Mouse (Mus musculus) frontal cortex, adult 2 months (tissue): ENCODE results near the gene Vwa7. TPM values are rescaled to one million over a fixed set of nuclear protein-coding genes. Genes with fewer than 3 reads are reported as not detected.
A peak's percentile ranks its signal among the peaks of the same experiment; 100 is the strongest.
"Not testable (repeated sequence)": the region's sequence is repeated elsewhere in the genome, so short reads cannot be mapped to it uniquely, and the experiment has no call there.

Experiments used
- DNase-seq, 2 experiments: peaks; one replicate each; pipeline ENCODE4 v3.0.0; 2022; ENCODE audit warnings: low spot score in 1 of 2; ENCODE audit errors: extremely low spot score in 1 of 2
- polyA plus RNA-seq: library from polyadenylated mRNA; depleted of rRNA; stranded (reverse); fragments of >200 nt; gene quantifications from 2 replicates; pipeline ENCODE4 v1.2.3, GENCODE M21; 2012

Gene Vwa7
- polyA plus RNA-seq, 1 experiment, result 0.48 TPM

- no peak for DNase-seq
Observed at GRCm38 (mm10) chr17:35020551-35020950, 4.2 kb downstream of the Vwa7 start.

GRCm38 (mm10) chr17:35021163-35021808, 4.9 kb downstream of the Vwa7 start:
- DNase-seq, result peak; percentile 57 to 94

- DNase-seq, result no peak
Observed at GRCm38 (mm10) chr17:35021842-35022477, 5.6 kb downstream of the Vwa7 start.

- DNase-seq, result no peak
Observed at GRCm38 (mm10) chr17:35022541-35023060, 6.2 kb downstream of the Vwa7 start.

GRCm38 (mm10) chr17:35023221-35023620, 6.8 kb downstream of the Vwa7 start:
- no peak for DNase-seq

GRCm38 (mm10) chr17:35023756-35024155, 7.4 kb downstream of the Vwa7 start:
- DNase-seq, result no peak

- no peak for DNase-seq
Observed at GRCm38 (mm10) chr17:35024261-35024660, 7.9 kb downstream of the Vwa7 start.

- DNase-seq, result no peak
Observed at GRCm38 (mm10) chr17:35024691-35025488, 8.5 kb downstream of the Vwa7 start.

GRCm38 (mm10) chr17:35026206-35026605, 9.8 kb downstream of the Vwa7 start:
- no peak for DNase-seq

GRCm38 (mm10) chr17:35027277-35028068, 11.1 kb downstream of the Vwa7 start, which contains the start of gene Sapcd1:
Gene Sapcd1 (minus strand): TSS chr17:35028016.
- no peak for DNase-seq

- DNase-seq, result no peak
Observed at GRCm38 (mm10) chr17:35028315-35028714, 11.9 kb downstream of the Vwa7 start.

- no peak for DNase-seq
Observed at GRCm38 (mm10) chr17:35029691-35030532, 13.5 kb downstream of the Vwa7 start.

- DNase-seq, result no peak
Observed at GRCm38 (mm10) chr17:35031272-35031671, 14.9 kb downstream of the Vwa7 start.

- no peak for DNase-seq
Observed at GRCm38 (mm10) chr17:35031880-35032279, 15.5 kb downstream of the Vwa7 start.

- DNase-seq, result no peak
Observed at GRCm38 (mm10) chr17:35032323-35032870, 16.0 kb downstream of the Vwa7 start.

- DNase-seq, result not testable (repeated sequence)
Observed at GRCm38 (mm10) chr17:35033703-35034102, 17.3 kb downstream of the Vwa7 start.

GRCm38 (mm10) chr17:35034896-35035295, 18.5 kb downstream of the Vwa7 start:
- no peak for DNase-seq

GRCm38 (mm10) chr17:35039121-35039873, 22.9 kb downstream of the Vwa7 start:
- peak; percentile 37 to 56 for DNase-seq
